ENCODE assay signal across 13 mouse cellular contexts in genomic region chr9:78385893-78386292, GRCm38 (mm10). TPM values are rescaled to one million over a fixed set of nuclear protein-coding genes. Genes with fewer than 3 reads are reported as not detected.
DNase-seq lines count a peak whose midpoint lies in the region; ATAC-seq and TF ChIP-seq lines count a peak whose summit lies in the region.
"Had no signal": no experiment of that assay in that cellular context is flagged by ENCODE, and none has a peak within 500 bp of the region (broad histone marks: within the 10 kb centered on the region; RNA-seq: fewer than 3 reads in every experiment).

No protein-coding gene starts in this region.

- H3K4me2 ChIP-seq in forebrain, postnatal 0 days (ENCODE audit: low read depth) = no peak overlapping the region
- no peak overlapping the region for H3K4me2 ChIP-seq in forebrain, embryonic 16.5 days (ENCODE audit: low read length)
- H3K4me2 ChIP-seq in midbrain, postnatal 0 days (ENCODE audit: low read depth, low read length, poor library complexity, severe bottlenecking) = no peak overlapping the region
- no peak overlapping the region for H3K4me2 ChIP-seq in midbrain, embryonic 16.5 days (ENCODE audit: low read length)
- H3K4me2 ChIP-seq: hindbrain, embryonic 15.5 days; liver, embryonic 13.5 days had no signal

- no peak for DNase-seq in forebrain, postnatal 0 days
- DNase-seq in midbrain, postnatal 0 days (ENCODE audit: low spot score) = no peak
- DNase-seq in cerebellum, adult 9-10 months = no peak
- DNase-seq in ovary, postnatal 14 days (ENCODE audit: low spot score) = no peak
- DNase-seq: cerebellum, adult 9-11 months; gastrocnemius, postnatal 14 days; liver, embryonic 13.5 days had no signal

- no peaks in the 10 kb centered on the region for H3K36me3 ChIP-seq in forebrain, postnatal 0 days (ENCODE audit: insufficient read depth)
- no peaks in the 10 kb centered on the region for H3K36me3 ChIP-seq in forebrain, embryonic 16.5 days (ENCODE audit: control insufficient read depth, insufficient read depth)
- H3K36me3 ChIP-seq in midbrain, postnatal 0 days (ENCODE audit: insufficient read depth, low read length) = no peaks in the 10 kb centered on the region
- H3K36me3 ChIP-seq in midbrain, embryonic 16.5 days (ENCODE audit: control insufficient read depth, insufficient read depth, low read length) = no peaks in the 10 kb centered on the region
- H3K36me3 ChIP-seq: hindbrain, embryonic 15.5 days; liver, embryonic 13.5 days had no signal

- no peaks in the 10 kb centered on the region for H3K9me3 ChIP-seq in forebrain, postnatal 0 days (ENCODE audit: low read length)
- no peaks in the 10 kb centered on the region for H3K9me3 ChIP-seq in forebrain, embryonic 16.5 days (ENCODE audit: control insufficient read depth, low read length)
- H3K9me3 ChIP-seq in midbrain, postnatal 0 days (ENCODE audit: low read length) = no peaks in the 10 kb centered on the region
- no peaks in the 10 kb centered on the region for H3K9me3 ChIP-seq in midbrain, embryonic 16.5 days (replicated peaks; ENCODE audit: control insufficient read depth, low read length, poor library complexity, severe bottlenecking)
- H3K9me3 ChIP-seq: hindbrain, embryonic 15.5 days; liver, embryonic 13.5 days had no signal

- peak; percentile 58 for TF ChIP-seq CTCF in forebrain, postnatal 0 days (IDR thresholded peaks at IDR 0.05; ENCODE audit: low read depth)
- TF ChIP-seq CTCF in midbrain, postnatal 0 days (IDR thresholded peaks at IDR 0.05) = peak; percentile 63

- no peak overlapping the region for H3K4me3 ChIP-seq in forebrain, postnatal 0 days (ENCODE audit: low read depth, low read length)
- no peak overlapping the region for H3K4me3 ChIP-seq in forebrain, embryonic 16.5 days (replicated peaks; ENCODE audit: low read length)
- no peak overlapping the region for H3K4me3 ChIP-seq in midbrain, postnatal 0 days (ENCODE audit: low read depth, low read length)
- H3K4me3 ChIP-seq in midbrain, embryonic 16.5 days (ENCODE audit: low read depth, low read length) = no peak overlapping the region
- H3K4me3 ChIP-seq: hindbrain, embryonic 15.5 days; liver, embryonic 13.5 days had no signal

- H3K4me1 ChIP-seq in forebrain, postnatal 0 days (ENCODE audit: insufficient read depth) = no peaks in the 10 kb centered on the region
- H3K4me1 ChIP-seq in forebrain, embryonic 16.5 days (replicated peaks; ENCODE audit: control insufficient read depth, insufficient read depth, low read length) = no peaks in the 10 kb centered on the region
- H3K4me1 ChIP-seq in midbrain, postnatal 0 days (ENCODE audit: insufficient read depth, low read length) = no peaks in the 10 kb centered on the region
- H3K4me1 ChIP-seq in midbrain, embryonic 16.5 days (ENCODE audit: control insufficient read depth, insufficient read depth, low read length) = no peaks in the 10 kb centered on the region
- H3K4me1 ChIP-seq: hindbrain, embryonic 15.5 days; liver, embryonic 13.5 days had no signal

- H3K27me3 ChIP-seq in forebrain, postnatal 0 days (ENCODE audit: insufficient read depth, low read length) = no peaks in the 10 kb centered on the region
- H3K27me3 ChIP-seq in forebrain, embryonic 16.5 days (replicated peaks; ENCODE audit: control insufficient read depth, insufficient read depth, low read length) = no peaks in the 10 kb centered on the region
- H3K27me3 ChIP-seq in midbrain, postnatal 0 days (ENCODE audit: insufficient read depth, low read length) = no peaks in the 10 kb centered on the region
- no peaks in the 10 kb centered on the region for H3K27me3 ChIP-seq in midbrain, embryonic 16.5 days (ENCODE audit: control insufficient read depth, insufficient read depth, low read depth, low read length)
- H3K27me3 ChIP-seq: hindbrain, embryonic 15.5 days had no signal

- no peak overlapping the region for H3K9ac ChIP-seq in forebrain, postnatal 0 days
- H3K9ac ChIP-seq in forebrain, embryonic 16.5 days (replicated peaks; ENCODE audit: low read depth, low read length) = no peak overlapping the region
- no peak overlapping the region for H3K9ac ChIP-seq in midbrain, postnatal 0 days (replicated peaks; ENCODE audit: low read length, poor library complexity, severe bottlenecking)
- no peak overlapping the region for H3K9ac ChIP-seq in midbrain, embryonic 16.5 days (ENCODE audit: low read depth, low read length)
- H3K9ac ChIP-seq: hindbrain, embryonic 15.5 days; liver, embryonic 13.5 days had no signal

- WGBS in forebrain, postnatal 0 days = 45% methylated on average over 3 of the region's 3 CpGs
- WGBS in forebrain, embryonic 16.5 days = 45% methylated on average over 3 of the region's 3 CpGs
- WGBS in midbrain, postnatal 0 days = 53% methylated on average over 3 of the region's 3 CpGs
- 46% methylated on average over 3 of the region's 3 CpGs for WGBS in midbrain, embryonic 16.5 days

- ATAC-seq in forebrain, postnatal 0 days = no peak
- ATAC-seq in forebrain, embryonic 16.5 days = no peak
- ATAC-seq in midbrain, postnatal 0 days (ENCODE audit: low FRiP score) = no peak
- ATAC-seq in midbrain, embryonic 16.5 days = no peak
- peak; percentile 52 for ATAC-seq in common myeloid progenitor, adult 5-6 weeks (replicated peaks; ENCODE audit: low read depth, poor library complexity, severe bottlenecking)
- peak; percentile 72 for ATAC-seq in megakaryocyte progenitor cell, adult 5-6 weeks (replicated peaks; ENCODE audit: poor library complexity)

- H3K27ac ChIP-seq in forebrain, postnatal 0 days (ENCODE audit: low read depth, low read length) = no peak overlapping the region
- no peak overlapping the region for H3K27ac ChIP-seq in forebrain, embryonic 16.5 days (ENCODE audit: low read length)
- no peak overlapping the region for H3K27ac ChIP-seq in midbrain, postnatal 0 days (ENCODE audit: low read depth, low read length)
- no peak overlapping the region for H3K27ac ChIP-seq in midbrain, embryonic 16.5 days (ENCODE audit: low read length)
- H3K27ac ChIP-seq: hindbrain, embryonic 15.5 days; liver, embryonic 13.5 days had no signal

RNA-seq across cellular contexts. Expression of gene Ooep, which starts 7.4 kb away (rescaled TPM):
- 3.5 and 5.1 TPM in 2 replicates for total RNA-seq in forebrain, postnatal 0 days (2014; rRNA removed)
- polyA plus RNA-seq in forebrain, postnatal 0 days (2015; fragmentation: Nextera tagmentation; extraction: Ambion mirVana) = 4.2 and 5.2 TPM in 2 replicates
- 2.4 and 4.0 TPM in 2 replicates for polyA plus RNA-seq in forebrain, embryonic 16.5 days (2015; fragmentation: Nextera tagmentation; extraction: Ambion mirVana)
- 6.0 and 6.1 TPM in 2 replicates for total RNA-seq in midbrain, postnatal 0 days (2014; rRNA removed)
- 5.0 and 5.3 TPM in 2 replicates for polyA plus RNA-seq in midbrain, postnatal 0 days (2015; fragmentation: Nextera tagmentation; extraction: Ambion mirVana)
- 6.9 and 9.1 TPM in 2 replicates for polyA plus RNA-seq in midbrain, embryonic 16.5 days (2015; fragmentation: Nextera tagmentation; extraction: Ambion mirVana)
- total RNA-seq in common myeloid progenitor, adult 5-6 weeks (2017) = not detected in 2 replicates
- not detected in 2 replicates for total RNA-seq in megakaryocyte progenitor cell, adult 5-6 weeks (2015)
- not detected in 2 replicates for total RNA-seq in megakaryocyte progenitor cell, adult 5-6 weeks (2017)

RNA-seq across cellular contexts. Expression of gene Ddx43, which starts 9.7 kb away (rescaled TPM):
- 0.33 and 0.85 TPM in 2 replicates for total RNA-seq in forebrain, postnatal 0 days (2014; rRNA removed)
- polyA plus RNA-seq in forebrain, postnatal 0 days (2015; fragmentation: Nextera tagmentation; extraction: Ambion mirVana) = 0.23 and 0.29 TPM in 2 replicates
- polyA plus RNA-seq in forebrain, embryonic 16.5 days (2015; fragmentation: Nextera tagmentation; extraction: Ambion mirVana) = 0.25 and 0.30 TPM in 2 replicates
- 0.28 TPM in 1 of 2 replicates, not detected in the other for total RNA-seq in midbrain, postnatal 0 days (2014; rRNA removed)
- polyA plus RNA-seq in midbrain, postnatal 0 days (2015; fragmentation: Nextera tagmentation; extraction: Ambion mirVana) = 0.31 and 0.43 TPM in 2 replicates
- 0.36 and 0.57 TPM in 2 replicates for polyA plus RNA-seq in midbrain, embryonic 16.5 days (2015; fragmentation: Nextera tagmentation; extraction: Ambion mirVana)
- 0.37 and 0.82 TPM in 2 replicates for total RNA-seq in common myeloid progenitor, adult 5-6 weeks (2017)
- total RNA-seq in megakaryocyte progenitor cell, adult 5-6 weeks (2015) = not detected in 2 replicates
- 0.07 and 0.29 TPM in 2 replicates for total RNA-seq in megakaryocyte progenitor cell, adult 5-6 weeks (2017)
- total RNA-seq: gastrocnemius, postnatal 14 days had no signal
- polyA plus RNA-seq: liver, embryonic 13.5 days had no signal

RNA-seq across cellular contexts. Expression of gene Dppa5a, which starts 17.9 kb away (rescaled TPM):
- total RNA-seq in forebrain, postnatal 0 days (2014; rRNA removed) = 2.2 and 3.3 TPM in 2 replicates
- polyA plus RNA-seq in forebrain, postnatal 0 days (2015; fragmentation: Nextera tagmentation; extraction: Ambion mirVana) = 4.9 and 6.9 TPM in 2 replicates
- 1.9 and 3.8 TPM in 2 replicates for polyA plus RNA-seq in forebrain, embryonic 16.5 days (2015; fragmentation: Nextera tagmentation; extraction: Ambion mirVana)
- total RNA-seq in midbrain, postnatal 0 days (2014; rRNA removed) = 0.90 and 3.1 TPM in 2 replicates
- polyA plus RNA-seq in midbrain, postnatal 0 days (2015; fragmentation: Nextera tagmentation; extraction: Ambion mirVana) = 9.5 TPM in 2 replicates
- 7.4 and 8.3 TPM in 2 replicates for polyA plus RNA-seq in midbrain, embryonic 16.5 days (2015; fragmentation: Nextera tagmentation; extraction: Ambion mirVana)
- not detected in 2 replicates for total RNA-seq in common myeloid progenitor, adult 5-6 weeks (2017)
- total RNA-seq in megakaryocyte progenitor cell, adult 5-6 weeks (2015) = not detected in 2 replicates
- total RNA-seq in megakaryocyte progenitor cell, adult 5-6 weeks (2017) = not detected in 2 replicates
- total RNA-seq: gastrocnemius, postnatal 14 days had no signal
- polyA plus RNA-seq: liver, embryonic 13.5 days had no signal

RNA-seq across cellular contexts. Expression of gene Gsta2, which starts 30.3 kb away (rescaled TPM):
- not detected in 2 replicates for total RNA-seq in forebrain, postnatal 0 days (2014; rRNA removed)
- polyA plus RNA-seq in forebrain, postnatal 0 days (2015; fragmentation: Nextera tagmentation; extraction: Ambion mirVana) = not detected in 2 replicates
- polyA plus RNA-seq in forebrain, embryonic 16.5 days (2015; fragmentation: Nextera tagmentation; extraction: Ambion mirVana) = not detected in 2 replicates
- total RNA-seq in midbrain, postnatal 0 days (2014; rRNA removed) = not detected in 2 replicates
- not detected in 2 replicates for polyA plus RNA-seq in midbrain, postnatal 0 days (2015; fragmentation: Nextera tagmentation; extraction: Ambion mirVana)
- polyA plus RNA-seq in midbrain, embryonic 16.5 days (2015; fragmentation: Nextera tagmentation; extraction: Ambion mirVana) = not detected in 2 replicates
- total RNA-seq in common myeloid progenitor, adult 5-6 weeks (2017) = not detected in 2 replicates
- not detected in 2 replicates for total RNA-seq in megakaryocyte progenitor cell, adult 5-6 weeks (2015)
- total RNA-seq in megakaryocyte progenitor cell, adult 5-6 weeks (2017) = not detected in 2 replicates
- total RNA-seq: gastrocnemius, postnatal 14 days had no signal
- polyA plus RNA-seq: hindbrain, embryonic 15.5 days; liver, embryonic 13.5 days; neural tube, embryonic 11.5 days had no signal

RNA-seq across cellular contexts. Expression of gene Cgas, which starts 57.1 kb away (rescaled TPM):
- 0.85 and 0.90 TPM in 2 replicates for total RNA-seq in forebrain, postnatal 0 days (2014; rRNA removed)
- polyA plus RNA-seq in forebrain, postnatal 0 days (2015; fragmentation: Nextera tagmentation; extraction: Ambion mirVana) = 0.33 and 0.47 TPM in 2 replicates
- 0.54 and 0.84 TPM in 2 replicates for polyA plus RNA-seq in forebrain, embryonic 16.5 days (2015; fragmentation: Nextera tagmentation; extraction: Ambion mirVana)
- total RNA-seq in midbrain, postnatal 0 days (2014; rRNA removed) = 0.55 and 0.71 TPM in 2 replicates
- 0.56 and 0.74 TPM in 2 replicates for polyA plus RNA-seq in midbrain, postnatal 0 days (2015; fragmentation: Nextera tagmentation; extraction: Ambion mirVana)
- 0.53 and 0.74 TPM in 2 replicates for polyA plus RNA-seq in midbrain, embryonic 16.5 days (2015; fragmentation: Nextera tagmentation; extraction: Ambion mirVana)
- 19.8 and 22.1 TPM in 2 replicates for total RNA-seq in common myeloid progenitor, adult 5-6 weeks (2017)
- 21.4 and 23.4 TPM in 2 replicates for total RNA-seq in megakaryocyte progenitor cell, adult 5-6 weeks (2015)
- 13.7 and 20.4 TPM in 2 replicates for total RNA-seq in megakaryocyte progenitor cell, adult 5-6 weeks (2017)

Comparison
In these comparisons a context has a peak if more than half of its experiments do, and no peak if none do; other contexts are left out.
1. ATAC-seq: peak in common myeloid progenitor, adult 5-6 weeks (single experiment) and megakaryocyte progenitor cell, adult 5-6 weeks (single experiment); none in forebrain, postnatal 0 days (single experiment), forebrain, embryonic 16.5 days (single experiment), midbrain, postnatal 0 days (single experiment) and midbrain, embryonic 16.5 days (single experiment).